Mouse (Mus musculus): ENCODE measurements around the gene Smu1.
A peak's percentile ranks its signal among the peaks of the same experiment; 100 is the strongest.
"Not testable (repeated sequence)": the region's sequence is repeated elsewhere in the genome, so short reads cannot be mapped to it uniquely, and the experiment has no call there.

Smu1 gene

GRCm38 (mm10) chr4:40757780-40758420, at the start of gene Smu1:
Gene Smu1, minus strand, starts transcription at chr4:40757923.
- peak; percentile 92 to 96 for DNase-seq (ENCODE audit: low spot score in 2 of 2)

GRCm38 (mm10) chr4:40807382-40807781, 49.7 kb upstream of the Smu1 start:
- DNase-seq (ENCODE audit: low spot score in 2 of 2): no peak

- no peak for DNase-seq (ENCODE audit: low spot score in 2 of 2)
Measured at GRCm38 (mm10) chr4:40805401-40805800, 47.7 kb upstream of the Smu1 start.

- no peak for DNase-seq (ENCODE audit: low spot score in 2 of 2)
Measured at GRCm38 (mm10) chr4:40802787-40803186, 45.1 kb upstream of the Smu1 start.

GRCm38 (mm10) chr4:40801908-40802307, 44.2 kb upstream of the Smu1 start:
- DNase-seq (ENCODE audit: low spot score in 2 of 2): no peak

GRCm38 (mm10) chr4:40800873-40801272, 43.1 kb upstream of the Smu1 start:
- DNase-seq (ENCODE audit: low spot score in 2 of 2): no peak

GRCm38 (mm10) chr4:40798833-40799555, 41.3 kb upstream of the Smu1 start:
- DNase-seq (ENCODE audit: low spot score in 2 of 2): not testable (repeated sequence)

GRCm38 (mm10) chr4:40795761-40796160, 38.0 kb upstream of the Smu1 start:
- DNase-seq (ENCODE audit: low spot score in 2 of 2): no peak

GRCm38 (mm10) chr4:40794320-40794719, 36.6 kb upstream of the Smu1 start:
- DNase-seq (ENCODE audit: low spot score in 2 of 2): no peak

GRCm38 (mm10) chr4:40791176-40791575, 33.5 kb upstream of the Smu1 start:
- DNase-seq (ENCODE audit: low spot score in 2 of 2): no peak

- no peak for DNase-seq (ENCODE audit: low spot score in 2 of 2)
Measured at GRCm38 (mm10) chr4:40786578-40786977, 28.9 kb upstream of the Smu1 start.

GRCm38 (mm10) chr4:40785620-40786166, 28.0 kb upstream of the Smu1 start:
- DNase-seq (ENCODE audit: low spot score in 2 of 2): no peak

GRCm38 (mm10) chr4:40784556-40785169, 26.9 kb upstream of the Smu1 start:
- DNase-seq (ENCODE audit: low spot score in 2 of 2): no peak

GRCm38 (mm10) chr4:40783049-40783448, 25.3 kb upstream of the Smu1 start:
- DNase-seq (ENCODE audit: low spot score in 2 of 2): no peak

GRCm38 (mm10) chr4:40781797-40782495, 24.2 kb upstream of the Smu1 start:
- DNase-seq (ENCODE audit: low spot score in 2 of 2): no peak

- DNase-seq (ENCODE audit: low spot score in 2 of 2): no peak
Measured at GRCm38 (mm10) chr4:40781143-40781542, 23.4 kb upstream of the Smu1 start.

GRCm38 (mm10) chr4:40778656-40779055, 20.9 kb upstream of the Smu1 start:
- DNase-seq (ENCODE audit: low spot score in 2 of 2): no peak

- no peak for DNase-seq (ENCODE audit: low spot score in 2 of 2)
Measured at GRCm38 (mm10) chr4:40777116-40777515, 19.4 kb upstream of the Smu1 start.

GRCm38 (mm10) chr4:40776416-40776815, 18.7 kb upstream of the Smu1 start:
- DNase-seq (ENCODE audit: low spot score in 2 of 2): no peak

- peak in 1 of 2 experiments; percentile 60 for DNase-seq (ENCODE audit: low spot score in 2 of 2)
Measured at GRCm38 (mm10) chr4:40774279-40775259, 16.8 kb upstream of the Smu1 start.

GRCm38 (mm10) chr4:40759876-40760275, 2.2 kb upstream of the Smu1 start:
- DNase-seq (ENCODE audit: low spot score in 2 of 2): no peak
